Mouse (Mus musculus) CD4-positive, CD25-positive, alpha-beta regulatory T cell, adult 2 months (primary cell): ENCODE measurements around the gene Padi1.
A peak's percentile ranks its signal among the peaks of the same experiment; 100 is the strongest.

Experiments used
- DNase-seq: peaks from one replicate; pipeline ENCODE4 v3.0.0-alpha.2; 2012; ENCODE audit warnings: low read depth, low spot score

The Padi1 gene

GRCm38 (mm10) chr4:140845666-140846065, at the start of gene Padi1:
Padi1 (minus strand) TSS chr4:140845778.
- no peak for DNase-seq

GRCm38 (mm10) chr4:140892163-140892530, 46.6 kb upstream of the Padi1 start:
- no peak for DNase-seq

- no peak for DNase-seq
Measured at GRCm38 (mm10) chr4:140891525-140892162, 46.1 kb upstream of the Padi1 start.

GRCm38 (mm10) chr4:140883852-140884251, 38.3 kb upstream of the Padi1 start:
- DNase-seq = no peak

- DNase-seq = no peak
Measured at GRCm38 (mm10) chr4:140882981-140883380, 37.4 kb upstream of the Padi1 start.

GRCm38 (mm10) chr4:140882365-140882764, 36.8 kb upstream of the Padi1 start:
- peak; percentile 20 for DNase-seq

GRCm38 (mm10) chr4:140881771-140882170, 36.2 kb upstream of the Padi1 start:
- DNase-seq = no peak

GRCm38 (mm10) chr4:140881026-140881670, 35.6 kb upstream of the Padi1 start:
- no peak for DNase-seq

- DNase-seq = no peak
Measured at GRCm38 (mm10) chr4:140880207-140880606, 34.6 kb upstream of the Padi1 start.

- DNase-seq = no peak
Measured at GRCm38 (mm10) chr4:140879739-140880138, 34.2 kb upstream of the Padi1 start.

- no peak for DNase-seq
Measured at GRCm38 (mm10) chr4:140879116-140879515, 33.5 kb upstream of the Padi1 start.

GRCm38 (mm10) chr4:140878655-140879054, 33.1 kb upstream of the Padi1 start:
- DNase-seq = no peak

GRCm38 (mm10) chr4:140877441-140877840, 31.9 kb upstream of the Padi1 start:
- DNase-seq = no peak

GRCm38 (mm10) chr4:140876681-140877080, 31.1 kb upstream of the Padi1 start:
- no peak for DNase-seq

GRCm38 (mm10) chr4:140876161-140876560, 30.6 kb upstream of the Padi1 start:
- DNase-seq = no peak

GRCm38 (mm10) chr4:140873011-140873410, 27.4 kb upstream of the Padi1 start:
- DNase-seq = no peak

- DNase-seq = no peak
Measured at GRCm38 (mm10) chr4:140872686-140872992, 27.1 kb upstream of the Padi1 start.

- DNase-seq = no peak
Measured at GRCm38 (mm10) chr4:140871851-140872685, 26.5 kb upstream of the Padi1 start.

GRCm38 (mm10) chr4:140871376-140871775, 25.8 kb upstream of the Padi1 start:
- no peak for DNase-seq

- DNase-seq = no peak
Measured at GRCm38 (mm10) chr4:140870876-140871275, 25.3 kb upstream of the Padi1 start.

- no peak for DNase-seq
Measured at GRCm38 (mm10) chr4:140869945-140870344, 24.4 kb upstream of the Padi1 start.

- DNase-seq = peak; percentile 66
Measured at GRCm38 (mm10) chr4:140868484-140869190, 23.1 kb upstream of the Padi1 start.
